Mouse (Mus musculus): ENCODE measurements around the gene Itgal.

Gene Itgal

GRCm38 (mm10) chr7:127378310-127378921 lies 82.4 kb downstream of the Itgal start:
- no peak for DNase-seq (ENCODE audit: low spot score in 2 of 2)
